Mouse (Mus musculus): ENCODE measurements around the gene Tmcc1. TPM values are rescaled to one million over a fixed set of nuclear protein-coding genes. Genes with fewer than 3 reads are reported as not detected.

The Tmcc1 gene
- total RNA-seq, 2 experiments from 2014 or later: 5.4 to 9.9 TPM

DNA sequence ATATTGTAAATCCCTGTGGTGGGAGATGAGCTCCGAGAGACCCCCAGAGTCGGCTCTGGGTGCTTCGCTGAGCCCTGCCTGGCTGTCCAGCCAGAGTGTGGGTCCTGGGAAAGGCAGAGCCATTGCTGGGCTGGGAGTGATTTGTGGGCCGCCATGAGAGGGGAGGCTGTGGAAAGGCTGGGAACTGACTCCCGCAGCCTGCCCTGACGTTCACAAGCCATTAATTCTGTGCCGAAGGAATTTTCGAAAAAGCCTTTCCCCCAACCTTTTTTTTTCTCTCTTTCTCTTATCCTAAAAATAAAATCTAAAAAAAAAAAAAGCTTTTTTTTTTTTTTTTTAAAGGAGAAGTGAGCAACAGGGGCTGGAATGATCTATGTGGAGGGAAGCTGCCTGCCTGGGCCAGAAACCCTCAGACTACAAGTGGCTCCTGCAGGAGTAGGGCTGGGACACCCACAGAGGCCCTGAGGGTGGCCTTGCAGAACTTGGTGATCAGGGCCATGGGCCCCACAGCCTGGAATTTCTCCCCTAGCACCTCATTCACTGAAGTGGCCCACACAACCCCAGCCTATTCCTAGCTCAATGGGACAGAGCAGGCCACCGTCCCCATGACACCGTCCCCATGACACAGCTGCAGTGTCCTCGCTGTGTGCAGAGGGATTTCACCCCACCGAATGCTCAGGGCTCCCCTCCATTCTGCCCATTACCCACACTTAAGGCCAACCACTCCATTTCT, 209.8 kb downstream of the Tmcc1 start:
- ATAC-seq (replicated peaks; ENCODE audit: poor library complexity, severe bottlenecking): no peak

DNA sequence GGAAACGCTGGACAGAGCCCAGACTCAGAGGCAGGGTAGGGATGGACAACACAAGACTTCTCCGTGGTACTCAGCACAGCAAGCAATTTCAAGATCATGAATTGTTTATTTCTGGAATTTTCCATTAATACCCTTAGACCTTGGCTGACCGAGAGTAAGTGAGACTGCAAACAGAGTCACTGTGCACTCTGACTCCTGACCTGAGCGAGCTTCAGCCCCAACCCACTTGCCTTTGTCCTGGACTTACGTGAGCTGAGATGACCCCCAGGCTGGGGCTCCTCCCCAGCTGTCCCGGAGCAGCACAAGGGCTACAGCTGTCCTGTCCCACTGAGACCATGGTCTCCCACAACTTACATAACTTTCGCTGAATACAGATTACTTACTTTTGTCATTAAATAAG, 210.4 kb downstream of the Tmcc1 start:
- ATAC-seq (replicated peaks; ENCODE audit: poor library complexity, severe bottlenecking): no peak

DNA sequence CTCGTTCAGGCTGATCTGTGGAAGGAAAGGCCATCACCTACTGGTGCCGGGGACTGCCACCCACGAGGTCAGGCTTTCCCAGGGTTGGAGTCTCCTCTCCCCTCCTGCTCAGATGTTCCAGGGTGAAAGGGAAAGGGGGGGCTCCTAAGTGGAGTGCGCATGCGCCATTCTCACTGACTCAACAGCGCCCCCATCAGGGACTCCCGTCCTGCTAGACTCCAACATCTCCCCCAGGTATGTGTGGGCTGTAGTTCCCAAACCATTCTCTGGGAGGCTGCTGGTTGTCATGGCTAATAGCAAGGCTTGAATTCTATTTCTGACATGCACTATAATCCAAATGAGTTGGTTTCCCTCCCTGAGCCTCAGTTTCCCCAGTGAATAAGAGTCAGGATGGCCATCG, 214.7 kb downstream of the Tmcc1 start:
- ATAC-seq (replicated peaks; ENCODE audit: poor library complexity, severe bottlenecking): no peak

DNA sequence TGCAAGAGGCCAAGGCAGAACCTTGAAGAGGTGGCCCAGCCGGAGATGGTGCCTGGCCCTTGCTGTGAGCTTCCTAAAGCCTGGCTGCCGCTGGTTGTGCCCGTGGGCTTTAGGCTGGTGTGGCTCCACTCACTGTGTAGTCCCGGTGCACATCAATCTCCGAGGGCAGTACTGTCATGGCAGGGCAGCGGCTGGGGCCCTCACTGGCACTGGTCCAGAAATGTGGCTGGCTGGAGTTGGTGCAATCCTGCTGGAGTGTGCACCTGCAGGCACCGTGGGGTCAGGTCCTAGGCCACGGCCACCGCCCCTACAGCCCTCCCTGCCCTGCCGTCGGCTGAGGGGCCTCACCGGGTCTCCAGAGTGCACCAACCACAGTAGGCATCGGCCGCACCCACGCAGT, 215.5 kb downstream of the Tmcc1 start:
- ATAC-seq (replicated peaks; ENCODE audit: poor library complexity, severe bottlenecking): no peak

DNA sequence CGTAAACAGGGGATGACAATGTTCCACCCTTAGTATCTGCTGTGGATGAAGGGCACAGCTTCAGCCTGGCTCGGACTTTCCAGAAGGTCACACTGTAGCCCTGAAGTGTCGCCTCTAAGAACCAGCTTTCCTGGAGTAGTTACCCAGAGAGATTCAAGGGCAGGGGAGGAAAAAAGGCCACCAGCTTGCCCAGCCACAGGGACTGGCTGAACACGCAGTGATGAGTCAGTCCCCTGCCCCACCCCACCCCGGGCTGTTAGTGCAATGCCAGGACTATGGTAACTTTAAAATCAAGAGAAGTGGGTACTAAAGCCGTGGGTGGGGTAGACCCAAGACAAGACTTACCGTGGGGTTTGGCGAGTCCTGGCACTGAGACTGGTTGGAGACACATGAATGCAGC, 217.7 kb downstream of the Tmcc1 start:
- ATAC-seq (replicated peaks; ENCODE audit: poor library complexity, severe bottlenecking): no peak

DNA sequence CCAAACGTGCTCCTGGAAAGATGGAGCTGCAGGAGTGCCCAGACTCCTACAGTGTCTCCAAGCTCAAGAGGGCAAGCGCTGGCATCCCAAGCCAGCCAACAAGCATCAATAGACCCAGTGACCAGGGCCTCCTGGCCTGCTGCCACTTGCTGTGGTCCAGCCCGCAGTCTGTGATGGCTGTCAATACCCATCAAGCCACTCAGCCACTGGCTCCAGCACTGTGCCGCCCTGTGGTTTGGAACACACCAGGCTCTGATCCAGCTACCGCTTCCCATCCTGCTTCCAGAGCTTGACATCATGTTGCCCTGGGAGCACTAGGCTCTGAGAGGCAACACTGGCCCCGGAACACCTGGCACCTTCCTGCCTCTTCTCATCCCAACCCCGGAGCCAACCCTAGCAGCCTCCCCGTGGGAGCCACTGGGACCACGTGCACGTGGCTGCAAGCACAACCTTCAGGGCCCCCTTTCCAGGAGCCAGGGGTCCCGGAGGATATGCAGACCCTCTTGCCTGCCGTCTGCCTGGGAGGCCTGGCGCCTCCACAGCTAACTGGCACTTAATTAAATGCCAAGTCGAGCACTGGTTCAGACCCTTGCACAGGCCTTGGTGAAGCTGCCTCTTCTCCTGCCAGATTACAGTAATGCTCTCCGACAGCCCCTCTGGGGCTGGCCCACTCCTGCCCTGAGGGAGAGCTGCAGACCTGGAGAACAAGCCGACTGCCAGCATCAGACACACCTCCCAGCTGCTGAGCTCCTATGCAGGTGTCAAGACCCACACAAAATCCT, 219.2 kb downstream of the Tmcc1 start:
- ATAC-seq (replicated peaks; ENCODE audit: poor library complexity, severe bottlenecking): no peak

DNA sequence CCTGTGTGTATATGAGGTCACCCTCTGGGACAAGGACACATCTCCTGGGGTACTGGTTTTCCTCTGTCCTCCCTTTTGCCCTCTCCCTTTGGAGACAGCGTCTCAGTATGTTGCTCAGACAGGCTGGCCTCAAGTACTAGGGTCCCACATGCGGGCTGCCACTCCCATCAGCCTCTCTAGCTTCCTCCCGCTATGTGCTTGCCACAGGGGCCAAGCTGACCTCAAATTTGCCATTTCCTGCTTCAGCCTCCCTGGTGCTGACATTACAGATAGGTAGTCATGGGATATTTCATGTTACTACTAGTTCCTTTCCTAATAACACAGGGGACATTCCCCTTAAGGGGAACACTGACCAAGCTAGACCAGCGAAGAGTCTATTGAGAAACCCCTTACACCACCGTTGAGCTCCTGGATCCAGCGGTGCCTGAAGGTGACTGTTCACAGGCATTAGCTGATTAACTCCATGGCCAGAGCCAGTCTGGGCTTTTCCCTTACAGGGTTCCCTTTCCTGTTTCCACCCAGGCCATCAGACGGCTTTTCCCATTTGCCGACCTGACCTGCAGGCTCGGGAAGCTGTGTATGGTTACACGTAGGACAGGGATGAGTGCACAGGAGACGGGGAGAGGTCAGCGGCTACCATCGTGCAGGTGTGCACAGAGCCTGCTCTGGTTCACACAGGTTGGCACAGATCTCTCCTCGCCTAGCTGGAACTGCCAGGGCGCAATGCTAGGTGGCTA, 220.0 kb downstream of the Tmcc1 start:
- peak; percentile 56 for ATAC-seq (replicated peaks; ENCODE audit: poor library complexity, severe bottlenecking)

DNA sequence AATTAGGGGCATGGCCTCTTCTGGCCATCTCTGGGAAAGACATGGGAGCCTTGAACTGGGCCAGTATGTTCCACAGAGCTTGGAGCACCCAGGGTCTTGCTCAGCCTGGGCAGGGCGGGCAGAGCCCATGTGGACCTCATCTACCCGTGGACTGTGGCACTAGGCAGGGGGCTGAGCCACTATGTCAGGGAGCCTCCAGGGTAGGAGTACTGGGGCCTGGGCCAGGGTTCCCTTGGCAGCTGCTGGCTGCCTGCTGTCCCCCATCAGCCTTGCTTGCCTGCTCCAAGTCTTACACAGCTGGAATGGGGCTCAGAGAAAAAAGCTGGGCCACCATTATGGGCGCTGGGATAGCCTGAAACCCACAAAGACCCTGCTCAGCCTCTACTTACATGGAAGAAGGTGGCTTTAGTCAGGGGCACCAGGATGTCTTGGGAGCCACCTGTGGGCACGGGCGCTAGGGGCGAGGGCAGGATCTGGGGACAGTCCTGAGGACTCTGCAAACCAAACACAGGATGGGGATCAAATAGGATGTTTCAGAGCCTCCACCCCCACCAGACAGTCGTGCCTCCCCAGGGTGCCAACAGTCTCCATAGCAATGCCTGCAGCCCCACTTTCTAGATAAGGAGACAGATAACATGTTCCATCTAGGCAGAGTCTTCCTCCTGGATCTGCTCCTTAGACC, 221.1 kb downstream of the Tmcc1 start:
- no peak for ATAC-seq (replicated peaks; ENCODE audit: poor library complexity, severe bottlenecking)

DNA sequence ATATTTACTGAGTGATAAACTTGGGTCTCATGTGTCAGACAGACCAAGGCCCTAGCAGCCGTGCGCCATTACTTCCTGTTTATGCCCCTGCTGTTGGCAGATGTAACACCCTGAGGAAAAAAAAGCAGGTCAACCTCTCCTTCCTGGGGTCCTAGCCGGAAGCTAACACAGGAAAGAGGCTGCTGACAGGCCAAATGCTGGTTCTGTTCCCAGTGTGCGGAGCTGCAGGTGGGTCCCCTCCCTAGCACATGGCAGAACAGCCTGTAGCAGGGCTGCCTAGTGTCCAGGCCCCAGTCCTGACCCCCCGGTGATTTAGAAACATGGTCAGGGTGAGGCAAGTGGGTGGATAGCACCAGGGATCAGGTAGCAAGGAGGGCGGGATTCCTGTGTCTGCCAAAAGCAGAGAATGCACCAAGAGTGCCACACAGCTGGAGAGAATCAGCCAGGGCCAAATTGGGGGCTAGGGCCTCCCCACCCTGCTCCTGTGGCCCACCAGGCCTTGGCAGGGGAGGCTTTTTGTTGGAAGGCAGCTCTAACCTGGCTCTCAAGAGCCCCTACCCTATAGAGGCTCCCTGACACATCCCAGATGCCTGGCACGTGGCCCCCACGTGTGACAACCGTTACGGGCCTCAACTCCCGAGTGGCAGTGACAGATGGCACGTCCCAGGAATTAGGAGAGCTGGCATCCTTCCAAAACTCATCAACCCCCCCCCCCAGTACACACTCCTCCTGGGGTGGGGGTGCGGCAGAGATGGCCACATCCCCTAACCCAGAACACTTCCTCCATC, 221.8 kb downstream of the Tmcc1 start:
- no peak for ATAC-seq (replicated peaks; ENCODE audit: poor library complexity, severe bottlenecking)

DNA sequence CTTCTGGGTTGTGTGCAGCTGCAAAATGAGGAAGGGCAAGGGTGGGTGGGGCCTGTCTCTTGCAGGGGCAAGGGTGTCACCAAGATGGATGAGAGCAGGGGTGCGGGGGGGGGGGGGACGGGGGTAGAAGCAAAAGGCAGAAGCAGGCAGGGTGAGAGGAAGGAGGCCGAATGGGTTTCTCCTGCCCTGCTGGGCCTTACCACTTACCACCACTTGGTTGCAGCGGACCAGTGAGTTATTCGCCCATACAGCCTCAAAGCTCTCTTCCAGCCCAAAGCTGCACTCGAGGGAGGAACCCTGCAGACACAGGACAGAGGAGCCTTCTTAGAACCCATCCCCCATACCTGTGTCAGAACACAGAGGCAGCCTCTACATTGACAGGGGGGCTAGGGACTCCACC, 223.3 kb downstream of the Tmcc1 start:
- ATAC-seq (replicated peaks; ENCODE audit: poor library complexity, severe bottlenecking): peak; percentile 40

DNA sequence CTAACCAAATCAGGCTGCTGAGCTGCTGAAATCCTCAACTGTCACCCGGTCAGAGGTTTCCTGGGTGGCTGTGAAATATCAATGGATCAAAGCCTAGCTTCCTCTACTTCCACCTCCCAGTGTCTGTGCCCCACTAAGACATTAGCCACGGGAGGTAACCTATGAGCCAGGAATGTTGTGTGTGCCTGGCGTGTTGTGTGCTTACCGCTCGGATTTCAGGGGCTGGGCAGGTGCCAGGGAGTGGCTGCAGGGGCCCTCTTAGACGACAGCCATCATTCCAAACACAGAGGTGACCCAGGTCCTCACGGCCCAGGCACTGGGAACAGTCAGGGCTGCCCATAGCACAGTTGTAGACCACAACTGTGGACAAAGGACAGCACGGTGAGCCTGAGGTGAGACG, 224.2 kb downstream of the Tmcc1 start:
- ATAC-seq (replicated peaks; ENCODE audit: poor library complexity, severe bottlenecking): no peak

DNA sequence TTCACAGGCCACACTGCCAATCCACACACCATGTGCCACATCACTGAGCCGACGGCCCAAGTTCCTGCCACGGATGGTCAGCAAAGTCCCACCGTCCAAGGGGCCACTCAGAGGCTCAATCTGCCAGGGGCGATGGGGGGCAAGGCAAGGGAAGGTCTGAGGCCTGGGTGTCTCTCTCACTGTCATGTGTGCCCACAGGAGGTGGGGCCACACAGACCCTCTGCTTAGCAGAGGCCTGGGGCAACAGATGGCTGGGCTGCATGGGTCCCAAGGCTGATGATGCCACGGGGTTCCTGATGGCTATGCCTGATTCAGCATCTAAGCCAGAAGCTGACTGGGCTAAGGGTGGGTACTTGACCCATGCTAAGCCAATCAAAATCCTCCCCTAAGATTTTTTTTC, 224.6 kb downstream of the Tmcc1 start:
- ATAC-seq (replicated peaks; ENCODE audit: poor library complexity, severe bottlenecking): peak; percentile 45

Other genes with a start within 250 kb of the Tmcc1 start
- not detected in 2 replicates for gene H1foo, start 248.5 kb downstream of the Tmcc1 start, total RNA-seq (2014; fragmentation: Nextera tagmentation)
- not detected in 2 replicates for gene H1foo, start 248.5 kb downstream of the Tmcc1 start, total RNA-seq (2017)
- 29.1 and 38.2 TPM in 2 replicates for gene Plxnd1, start 198.5 kb downstream of the Tmcc1 start, total RNA-seq (2014; fragmentation: Nextera tagmentation)
- 43.3 and 46.6 TPM in 2 replicates for gene Plxnd1, start 198.5 kb downstream of the Tmcc1 start, total RNA-seq (2017)
- gene Washc2, start 14.6 kb upstream of the Tmcc1 start, total RNA-seq (2014; fragmentation: Nextera tagmentation): 54.8 and 62.2 TPM in 2 replicates
- gene Washc2, start 14.6 kb upstream of the Tmcc1 start, total RNA-seq (2017): 49.0 and 53.3 TPM in 2 replicates
- 19.9 and 32.7 TPM in 2 replicates for gene Zfand4, start 70.7 kb upstream of the Tmcc1 start, total RNA-seq (2014; fragmentation: Nextera tagmentation)
- 15.3 and 16.3 TPM in 2 replicates for gene Zfand4, start 70.7 kb upstream of the Tmcc1 start, total RNA-seq (2017)
- 13.4 and 22.4 TPM in 2 replicates for gene March8, start 144.5 kb upstream of the Tmcc1 start, total RNA-seq (2014; fragmentation: Nextera tagmentation)
- 15.9 and 19.3 TPM in 2 replicates for gene March8, start 144.5 kb upstream of the Tmcc1 start, total RNA-seq (2017)

Measured in granulocyte monocyte progenitor cell, adult 5-6 weeks (primary cell).